Mouse (Mus musculus) neural tube, embryonic 11.5 days (tissue): ENCODE data around the gene Shisa4. TPM values are rescaled to one million over a fixed set of nuclear protein-coding genes. Genes with fewer than 3 reads are reported as not detected.

Source experiments
- ATAC-seq: fragments of 200-750 bp; cut with Nextera tagmentation; 2 replicates; pipeline ENCODE4 v1.8.0; 2017; ENCODE audit warnings: moderate number of reproducible peaks, mild to moderate bottlenecking, moderate TSS enrichment, moderate library complexity; ENCODE audit not compliant: insufficient read depth, low FRiP score, low TSS enrichment
- DNase-seq: peaks from one replicate; pipeline ENCODE4 v3.0.0-alpha.2; 2015; ENCODE audit warnings: low spot score
- H3K27ac ChIP-seq: fragments of 300-500 bp; sonication (generic); 2 replicates; pipeline ENCODE4 v1.5.1; 2014; ENCODE audit warnings: low read depth, mild to moderate bottlenecking, low read length
- H3K27me3 ChIP-seq: fragments of 300-500 bp; sonication (generic); 2 replicates; pipeline ENCODE4 v1.6.1; 2014; ENCODE audit warnings: mild to moderate bottlenecking, low read length, mixed read lengths; ENCODE audit not compliant: control insufficient read depth, insufficient read depth
- H3K36me3 ChIP-seq: fragments of 300-500 bp; sonication (generic); 2 replicates; pipeline ENCODE4 v1.6.1; 2014; ENCODE audit warnings: mild to moderate bottlenecking, low read length, moderate library complexity, mixed read lengths; ENCODE audit not compliant: control insufficient read depth, insufficient read depth
- H3K4me1 ChIP-seq: fragments of 300-500 bp; sonication (generic); 2 replicates; pipeline ENCODE4 v1.6.1; 2014; ENCODE audit warnings: low read length, mixed read lengths; ENCODE audit not compliant: control insufficient read depth, insufficient read depth
- H3K4me2 ChIP-seq: fragments of 300-500 bp; sonication (generic); 2 replicates; pipeline ENCODE4 v1.6.1; 2014; ENCODE audit warnings: low read depth, mild to moderate bottlenecking, moderate library complexity
- H3K4me3 ChIP-seq: fragments of 300-500 bp; sonication (generic); 2 replicates; pipeline ENCODE4 v1.5.1; 2014; ENCODE audit warnings: low read depth, low read length
- H3K9ac ChIP-seq: fragments of 300-500 bp; sonication (generic); 2 replicates; pipeline ENCODE4 v1.6.1; 2014; ENCODE audit warnings: mild to moderate bottlenecking, low read length
- H3K9me3 ChIP-seq: fragments of 300-500 bp; sonication (generic); 2 replicates; pipeline ENCODE4 v1.6.1; 2016; ENCODE audit warnings: low read length; ENCODE audit not compliant: control insufficient read depth
- WGBS: fragments of 180-500 bp; shearing (Covaris S2); extraction: QIAGEN DNeasy Blood & Tissue Kit; methylation state at CpG from one replicate; pipeline ENCODE4 v1.1.7; 2014; 5-methylcytosine and 5-hydroxymethylcytosine counted together
- polyA plus RNA-seq: library from polyadenylated mRNA; unstranded; fragments of >200 nt; fragmentation: Nextera tagmentation; extraction: Ambion mirVana; gene quantifications from 2 replicates; pipeline ENCODE4 v1.2.1, GENCODE M21; 2014

The Shisa4 gene
- polyA plus RNA-seq, 1 experiment from 2014 or later: 40.4 TPM

- Histone ChIP-seq H3K9me3 (no peaks in the 10 kb centered on the region), H3K36me3 (no peaks in the 10 kb centered on the region), H3K9ac (no peak overlapping the region), H3K27me3 (no peaks in the 10 kb centered on the region), H3K27ac (no peak overlapping the region), H3K4me1 (no peaks in the 10 kb centered on the region), H3K4me3 (no peak overlapping the region), H3K4me2 (no peak overlapping the region)
- 48% methylated on average over 2 of the region's 2 CpGs for WGBS
- no peak for DNase-seq
- ATAC-seq: no peak
These were observed 16.0 kb downstream of the Shisa4 start for GRCm38 (mm10) chr1:135359071-135359470.

- H3K4me2 ChIP-seq: no peak overlapping the region
- no peaks in the 10 kb centered on the region for H3K27me3 ChIP-seq
- H3K36me3 ChIP-seq: no peaks in the 10 kb centered on the region
- H3K9me3 ChIP-seq: no peaks in the 10 kb centered on the region
- H3K27ac ChIP-seq: no peak overlapping the region
- ATAC-seq (no peak), DNase-seq (no peak)
- no peaks in the 10 kb centered on the region for H3K4me1 ChIP-seq
- 68% methylated on average over 3 of the region's 3 CpGs for WGBS
- H3K4me3 ChIP-seq: no peak overlapping the region
- H3K9ac ChIP-seq: no peak overlapping the region
These were observed 23.1 kb downstream of the Shisa4 start for GRCm38 (mm10) chr1:135351953-135352352.

GRCm38 (mm10) chr1:135347498-135348169, 27.4 kb downstream of the Shisa4 start:
- Histone ChIP-seq H3K4me1 (no peaks in the 10 kb centered on the region), H3K27me3 (no peaks in the 10 kb centered on the region), H3K36me3 (no peaks in the 10 kb centered on the region), H3K27ac (no peak overlapping the region), H3K9ac (no peak overlapping the region), H3K4me2 (no peak overlapping the region), H3K4me3 (no peak overlapping the region), H3K9me3 (no peaks in the 10 kb centered on the region)
- 66% methylated on average over 4 of the region's 4 CpGs for WGBS
- DNase-seq (no peak), ATAC-seq (no peak)

GRCm38 (mm10) chr1:135346891-135347290, 28.1 kb downstream of the Shisa4 start:
- no peak overlapping the region for H3K27ac ChIP-seq
- H3K4me3 ChIP-seq: no peak overlapping the region
- H3K9me3 ChIP-seq: no peaks in the 10 kb centered on the region
- ATAC-seq (no peak), DNase-seq (no peak)
- no peak overlapping the region for H3K9ac ChIP-seq
- H3K4me2 ChIP-seq: no peak overlapping the region
- WGBS: 79% methylated on average over 3 of the region's 3 CpGs
- H3K36me3 ChIP-seq: no peaks in the 10 kb centered on the region
- no peaks in the 10 kb centered on the region for H3K27me3 ChIP-seq
- H3K4me1 ChIP-seq: no peaks in the 10 kb centered on the region

- Histone ChIP-seq H3K27ac (no peak overlapping the region), H3K36me3 (no peaks in the 10 kb centered on the region), H3K9me3 (no peaks in the 10 kb centered on the region), H3K4me1 (no peaks in the 10 kb centered on the region), H3K9ac (no peak overlapping the region), H3K27me3 (no peaks in the 10 kb centered on the region), H3K4me3 (no peak overlapping the region), H3K4me2 (no peak overlapping the region)
- 61% methylated on average over 4 of the region's 4 CpGs for WGBS
- DNase-seq (no peak), ATAC-seq (no peak)
These were observed 31.0 kb downstream of the Shisa4 start for GRCm38 (mm10) chr1:135344026-135344425.

- no peak overlapping the region for H3K4me2 ChIP-seq
- ATAC-seq: no peak
- H3K36me3 ChIP-seq: no peaks in the 10 kb centered on the region
- no peaks in the 10 kb centered on the region for H3K4me1 ChIP-seq
- no peaks in the 10 kb centered on the region for H3K9me3 ChIP-seq
- H3K9ac ChIP-seq: no peak overlapping the region
- peak; percentile 23 for DNase-seq
- no peaks in the 10 kb centered on the region for H3K27me3 ChIP-seq
- 72% methylated on average over 8 of the region's 8 CpGs for WGBS
- H3K4me3 ChIP-seq: no peak overlapping the region
- H3K27ac ChIP-seq: no peak overlapping the region
These were observed 33.1 kb downstream of the Shisa4 start for GRCm38 (mm10) chr1:135341947-135342346.

GRCm38 (mm10) chr1:135330578-135330977, 44.5 kb downstream of the Shisa4 start:
- no peak for DNase-seq
- WGBS: 76% methylated on average over 6 of the region's 6 CpGs
- Histone ChIP-seq H3K27ac (no peak overlapping the region), H3K4me3 (no peak overlapping the region), H3K36me3 (no peaks in the 10 kb centered on the region), H3K4me2 (no peak overlapping the region), H3K9me3 (no peaks in the 10 kb centered on the region), H3K27me3 (no peaks in the 10 kb centered on the region), H3K4me1 (no peaks in the 10 kb centered on the region), H3K9ac (no peak overlapping the region)
- ATAC-seq: no peak

- H3K27me3 ChIP-seq: no peaks in the 10 kb centered on the region
- no peak for ATAC-seq
- no peak overlapping the region for H3K4me2 ChIP-seq
- H3K9ac ChIP-seq: no peak overlapping the region
- no peaks in the 10 kb centered on the region for H3K9me3 ChIP-seq
- H3K4me3 ChIP-seq: no peak overlapping the region
- DNase-seq: no peak
- no peak overlapping the region for H3K27ac ChIP-seq
- peaks cover 3% of the 10 kb centered on the region; the same call in 1 of the 2 replicates for H3K4me1 ChIP-seq
- WGBS: 69% methylated on average over 5 of the region's 5 CpGs
- no peaks in the 10 kb centered on the region for H3K36me3 ChIP-seq
These were observed 46.7 kb downstream of the Shisa4 start for GRCm38 (mm10) chr1:135328368-135328767.

- no peaks in the 10 kb centered on the region for H3K9me3 ChIP-seq
- ATAC-seq (no peak), DNase-seq (no peak)
- H3K4me3 ChIP-seq: no peak overlapping the region
- H3K4me2 ChIP-seq: no peak overlapping the region
- peaks cover 3% of the 10 kb centered on the region; the same call in 1 of the 2 replicates for H3K4me1 ChIP-seq
- H3K27me3 ChIP-seq: no peaks in the 10 kb centered on the region
- no peak overlapping the region for H3K9ac ChIP-seq
- H3K27ac ChIP-seq: no peak overlapping the region
- no peaks in the 10 kb centered on the region for H3K36me3 ChIP-seq
- WGBS: 80% methylated on average over 2 of the region's 2 CpGs
These were observed 49.1 kb downstream of the Shisa4 start for GRCm38 (mm10) chr1:135325934-135326333.
